Mouse (Mus musculus) urinary bladder, postnatal 14 days (tissue): ENCODE data around the gene Mindy2.

Source experiments
- DNase-seq: peaks from one replicate; pipeline ENCODE4 v3.0.0; 2021; ENCODE audit warnings: low spot score

Mindy2 gene

DNA sequence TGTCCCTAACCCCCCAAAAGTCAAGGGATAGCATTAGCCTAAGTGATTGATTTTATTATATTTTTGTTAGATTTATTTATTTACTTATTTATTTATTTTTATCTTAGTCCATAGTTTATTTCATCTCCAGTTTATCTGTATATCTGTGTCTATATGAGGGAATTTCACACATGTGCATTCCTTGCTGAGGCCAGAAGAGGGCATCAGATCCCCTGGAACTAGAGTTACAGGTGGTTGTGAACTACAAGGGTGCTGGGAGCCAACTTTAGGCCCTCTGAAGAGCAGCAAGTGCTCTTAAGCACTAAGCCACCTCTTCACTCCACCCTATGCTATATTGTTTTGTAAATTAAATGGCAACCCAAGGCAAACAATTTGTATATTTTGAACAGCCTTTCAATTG is 11.1 kb upstream of the Mindy2 start:
- no peak for DNase-seq

DNA sequence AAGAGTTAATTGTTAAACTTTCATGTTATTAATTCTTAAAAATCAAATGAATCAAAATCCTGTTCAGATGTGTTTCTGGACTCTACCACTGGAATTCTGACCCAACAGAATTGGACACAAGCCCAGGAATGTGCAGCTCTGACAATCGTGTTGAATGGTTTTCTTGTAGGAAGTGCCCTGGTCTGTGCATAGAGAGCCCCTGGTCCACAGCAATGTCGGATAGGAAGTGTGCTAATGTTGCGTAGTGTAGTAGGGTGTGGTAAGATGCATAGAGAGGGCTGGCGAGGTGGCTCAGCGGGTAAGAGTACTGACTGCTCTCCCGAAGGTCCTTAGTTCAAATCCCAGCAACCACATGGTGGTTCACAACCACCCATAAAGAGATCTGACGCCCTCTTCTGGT is 9.8 kb upstream of the Mindy2 start:
- no peak for DNase-seq

DNA sequence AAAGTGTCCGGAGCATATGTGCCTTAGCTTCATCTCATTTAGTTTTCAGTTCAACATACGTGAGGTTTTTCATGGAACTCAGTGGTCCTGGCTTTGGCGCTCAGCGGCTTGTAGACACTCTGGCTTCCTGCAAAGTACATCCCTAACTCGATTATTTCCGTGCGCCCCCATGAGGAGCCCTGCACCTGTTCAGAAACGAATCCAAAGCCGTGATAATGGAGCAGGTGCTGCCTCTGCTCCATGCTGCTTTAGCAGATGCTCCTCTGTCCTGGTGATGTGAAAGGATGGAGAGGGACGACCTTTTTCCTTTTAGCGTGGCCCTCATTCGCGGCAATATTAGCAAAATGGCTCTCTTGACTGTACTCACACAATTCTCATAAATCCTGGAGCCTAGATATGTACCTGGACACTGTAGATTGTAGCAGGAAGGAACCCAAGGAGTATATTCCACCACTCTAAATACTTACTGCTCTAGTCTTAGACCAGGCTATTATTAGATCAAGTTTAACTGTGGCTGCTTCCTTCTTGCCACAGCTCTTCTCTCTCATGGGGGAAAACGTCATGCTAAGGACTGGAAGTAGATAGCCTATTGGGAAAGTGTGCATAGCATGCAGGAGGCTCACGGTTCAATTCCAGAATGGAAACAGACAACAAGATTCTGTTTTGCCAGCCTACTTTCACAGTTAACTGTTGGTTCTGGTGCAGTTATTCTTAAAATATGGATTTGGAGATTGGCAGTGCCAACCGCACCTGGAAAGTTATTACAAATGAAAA is 8.6 kb upstream of the Mindy2 start:
- no peak for DNase-seq

DNA sequence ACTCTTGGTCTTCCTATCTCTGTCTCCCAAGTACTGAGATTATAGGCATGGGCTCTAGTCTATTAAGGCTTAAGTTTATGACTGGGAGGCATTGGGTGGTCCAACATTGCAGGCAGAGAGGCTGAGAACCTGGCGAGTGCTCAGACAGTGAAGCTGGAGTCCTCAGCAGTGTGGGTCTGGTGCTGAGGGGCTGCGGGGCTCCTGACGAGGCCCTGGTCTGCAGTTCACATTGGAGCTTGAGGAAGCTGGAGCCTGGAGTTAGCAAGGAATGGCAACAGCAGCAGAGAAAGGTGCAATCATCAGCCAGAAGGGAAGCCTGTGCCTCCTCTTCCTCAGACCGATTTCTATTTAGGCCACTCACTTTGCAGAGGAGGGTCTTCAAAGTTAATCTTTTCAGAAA is 7.9 kb upstream of the Mindy2 start:
- DNase-seq: no peak

DNA sequence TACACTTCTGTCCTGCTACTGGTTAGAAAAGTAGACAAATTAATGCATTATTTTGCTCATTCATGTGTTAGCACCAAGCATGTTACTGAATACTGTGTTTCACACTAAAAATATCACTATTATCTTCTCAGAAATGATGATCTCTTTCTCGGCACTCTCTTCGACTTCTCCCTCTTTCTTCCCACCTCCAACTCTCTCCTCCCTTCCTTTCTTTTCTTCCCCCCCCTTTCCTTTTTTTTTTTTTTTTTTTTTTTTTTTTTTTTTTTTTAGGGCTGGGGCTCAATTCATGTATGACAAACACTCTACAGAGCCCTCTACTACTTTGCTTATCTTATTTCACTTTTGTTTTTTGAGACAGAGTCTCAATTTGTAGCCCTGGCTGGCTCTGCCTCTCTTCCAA is 1.3 kb upstream of the Mindy2 start:
- no peak for DNase-seq

DNA sequence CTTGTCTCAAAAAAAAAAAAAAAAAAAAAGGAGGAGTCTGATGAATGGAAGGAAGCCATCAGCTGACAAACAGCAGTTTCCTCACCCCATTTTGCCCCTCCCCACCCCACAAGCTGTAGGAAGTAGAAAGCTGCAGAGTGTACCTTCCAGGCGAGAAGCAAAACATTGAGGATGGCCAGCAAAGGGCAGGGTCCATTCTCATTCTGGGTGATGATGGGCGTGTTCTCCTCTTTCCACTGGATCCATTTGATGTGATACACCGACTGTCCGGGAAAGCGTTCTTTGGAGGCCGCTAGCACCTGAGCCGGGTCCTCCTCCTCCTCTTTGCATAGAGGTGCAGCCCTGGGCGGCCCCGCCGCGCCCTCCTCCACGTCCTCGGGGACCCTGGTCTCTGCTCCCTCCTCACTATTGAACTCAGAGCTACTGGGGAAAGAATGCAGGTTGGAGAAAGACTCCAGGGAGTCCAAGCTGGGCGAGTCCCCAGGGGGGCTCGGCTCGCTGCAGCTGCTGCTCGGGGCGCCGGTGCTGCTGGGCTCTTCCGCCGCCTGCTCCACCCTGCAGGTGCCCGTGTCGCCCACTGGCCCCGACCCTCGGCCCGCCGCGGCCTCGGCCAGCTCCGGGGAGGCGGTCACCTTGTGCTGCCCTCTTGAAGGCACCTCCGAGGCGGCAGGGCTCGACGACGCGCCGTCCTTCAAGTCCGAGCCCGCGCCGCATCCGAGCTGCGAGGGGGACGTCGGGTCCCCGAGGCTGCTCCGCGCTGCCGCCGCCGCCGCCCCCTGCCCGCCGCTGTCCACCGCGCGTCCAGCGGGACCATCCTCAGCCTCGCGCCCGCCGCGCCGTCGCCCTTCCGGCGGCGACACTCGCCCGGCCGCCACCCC is 605 bp downstream of the Mindy2 start, which contains the start of gene Gm10642:
Gene Gm10642 (plus strand): TSS at position 122 of the 878 bp plus-strand sequence.
- peak; percentile 58 for DNase-seq

DNA sequence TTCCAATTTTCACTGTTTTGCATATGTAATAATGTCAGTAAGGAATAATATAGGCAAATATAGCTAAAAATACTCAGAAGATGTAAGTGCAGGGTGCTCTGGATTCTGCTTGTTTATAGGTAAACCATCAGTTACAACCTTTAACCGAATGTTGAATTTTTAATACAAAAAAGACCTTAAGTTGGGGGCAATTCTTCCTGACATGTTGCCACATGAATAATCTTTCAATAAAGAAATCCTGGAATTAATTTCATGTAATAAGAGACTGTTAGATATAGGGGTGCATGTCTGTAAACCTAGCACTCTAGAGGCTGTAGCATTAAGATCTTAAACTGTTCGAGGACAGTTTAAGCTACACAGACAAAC is 1.2 kb downstream of the Mindy2 start:
- no peak for DNase-seq

DNA sequence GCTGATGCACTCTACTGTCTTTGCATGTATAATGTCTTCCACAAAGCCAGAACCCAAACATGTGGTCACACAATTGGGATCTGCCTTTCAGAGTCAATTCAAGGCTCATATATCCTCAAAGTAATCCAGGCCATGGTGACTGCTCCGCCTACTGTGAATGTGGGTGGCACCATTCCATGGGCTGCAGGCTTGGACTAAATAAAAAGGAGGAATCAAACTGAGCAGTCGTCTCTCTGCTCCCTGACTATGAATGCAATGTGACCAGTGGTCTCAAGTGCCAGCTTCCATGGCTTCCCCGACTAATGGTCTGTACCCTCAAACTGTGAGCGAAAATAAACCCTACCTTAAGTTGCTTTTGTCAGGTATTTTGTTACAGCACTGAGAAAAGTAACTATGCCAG is 2.5 kb downstream of the Mindy2 start:
- DNase-seq: no peak

DNA sequence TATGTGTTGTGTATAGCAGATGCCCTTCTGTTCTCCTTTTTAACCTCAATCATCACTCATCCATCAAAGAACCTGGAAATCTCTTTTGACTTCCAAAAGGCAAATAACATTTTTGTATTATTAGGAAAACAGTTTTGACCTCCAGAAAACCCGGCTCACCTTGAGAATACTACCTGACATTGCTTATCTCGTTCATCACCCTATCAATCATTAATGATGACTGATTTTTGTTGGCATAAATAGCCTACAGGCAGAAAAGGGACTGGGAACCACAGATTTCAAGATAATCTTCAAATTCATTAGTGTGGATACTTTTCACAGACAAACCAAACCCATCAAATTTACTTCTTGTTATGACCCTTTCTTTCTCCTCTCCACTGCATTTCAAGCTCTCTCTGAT is 3.1 kb downstream of the Mindy2 start:
- no peak for DNase-seq

DNA sequence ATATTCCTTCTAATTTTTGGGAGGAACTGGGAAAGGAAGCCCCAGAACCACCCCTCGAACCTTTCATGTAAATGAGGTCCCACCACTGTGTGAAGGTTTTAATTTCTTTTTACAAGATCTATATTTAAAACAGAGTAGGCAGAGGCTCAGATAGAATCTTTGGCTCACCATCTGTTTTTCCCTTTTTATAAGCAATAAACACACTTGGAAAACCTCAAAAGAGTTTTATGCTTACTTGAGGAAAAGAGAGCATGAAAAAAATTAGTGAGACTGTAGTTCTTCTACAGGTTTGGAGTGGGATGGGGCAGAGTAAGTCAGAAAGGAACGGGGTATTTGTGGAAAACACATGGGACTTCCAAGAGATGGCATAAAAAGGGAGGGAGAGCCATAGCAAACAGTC is 4.8 kb downstream of the Mindy2 start:
- no peak for DNase-seq

DNA sequence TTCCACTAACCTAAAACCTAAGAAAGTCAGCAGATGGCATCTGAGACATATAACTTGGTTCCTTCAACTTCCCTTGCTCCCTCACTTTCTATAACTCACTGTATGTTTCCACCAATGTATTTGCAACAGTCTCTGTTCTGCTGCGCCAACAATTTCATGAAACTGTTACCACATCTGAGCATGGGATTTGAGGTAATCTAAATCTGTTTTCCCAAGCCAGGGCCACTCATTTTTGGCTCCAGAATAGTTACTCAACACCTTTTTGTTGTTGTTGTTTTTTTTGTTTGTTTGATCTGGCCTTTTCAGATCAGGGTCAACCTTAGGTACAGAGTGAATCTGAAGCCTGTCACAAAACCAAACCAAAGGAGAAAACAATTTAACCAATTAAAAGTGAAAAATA is 6.0 kb downstream of the Mindy2 start:
- DNase-seq: no peak

DNA sequence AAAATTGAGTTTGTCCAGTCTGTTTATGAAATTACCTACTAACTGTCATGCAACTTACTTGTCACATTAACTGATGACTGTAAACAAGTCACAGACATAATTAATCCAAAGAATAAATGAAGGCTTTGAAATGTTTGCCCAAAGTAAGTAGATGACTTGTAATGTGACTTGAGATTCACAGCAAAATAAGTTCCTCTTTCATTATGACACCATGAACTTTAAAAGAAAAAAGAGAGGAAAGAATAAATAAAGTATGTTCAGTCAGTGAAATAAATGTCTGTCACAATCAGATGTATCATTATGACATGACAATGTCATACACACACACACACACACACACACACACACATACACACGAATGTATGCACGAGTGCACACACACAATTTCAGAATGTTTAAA is 6.7 kb downstream of the Mindy2 start:
- no peak for DNase-seq

DNA sequence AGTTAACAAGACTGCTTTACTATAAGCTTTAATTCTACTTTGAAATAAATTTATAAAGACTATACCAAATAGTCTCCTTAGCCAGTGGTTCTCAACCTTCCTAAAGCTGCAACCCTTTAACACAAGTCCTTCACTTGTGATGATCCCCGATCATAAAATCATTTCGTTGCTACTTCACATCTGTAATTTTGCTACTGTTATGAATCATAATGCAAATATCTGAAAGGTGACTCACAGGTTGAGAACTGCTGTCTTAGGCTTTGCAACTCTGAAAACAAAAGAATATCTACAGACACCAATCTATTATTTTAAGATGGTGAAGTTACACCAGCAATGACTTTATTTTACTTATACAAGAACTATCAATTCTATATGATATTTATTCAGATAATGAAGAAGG is 20.2 kb downstream of the Mindy2 start:
- no peak for DNase-seq

DNA sequence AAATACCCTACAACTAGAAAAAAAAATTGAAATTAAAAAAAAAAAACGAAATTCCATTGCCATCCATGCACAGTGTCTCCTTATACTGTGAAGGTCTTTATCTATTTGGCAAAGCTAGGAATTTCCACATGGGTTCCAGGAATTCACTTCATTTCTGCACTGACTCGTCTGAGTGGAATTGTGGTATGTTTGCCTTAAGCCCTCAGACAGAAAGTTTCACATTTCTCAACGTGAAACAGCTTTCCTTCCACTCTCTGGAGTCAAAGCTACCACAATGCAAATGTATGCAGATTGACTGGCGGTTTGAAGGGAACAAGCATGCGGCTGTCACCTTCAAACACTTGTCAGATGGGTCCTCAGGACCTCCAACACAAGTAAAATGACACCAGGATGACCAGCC is 25.3 kb downstream of the Mindy2 start:
- no peak for DNase-seq

DNA sequence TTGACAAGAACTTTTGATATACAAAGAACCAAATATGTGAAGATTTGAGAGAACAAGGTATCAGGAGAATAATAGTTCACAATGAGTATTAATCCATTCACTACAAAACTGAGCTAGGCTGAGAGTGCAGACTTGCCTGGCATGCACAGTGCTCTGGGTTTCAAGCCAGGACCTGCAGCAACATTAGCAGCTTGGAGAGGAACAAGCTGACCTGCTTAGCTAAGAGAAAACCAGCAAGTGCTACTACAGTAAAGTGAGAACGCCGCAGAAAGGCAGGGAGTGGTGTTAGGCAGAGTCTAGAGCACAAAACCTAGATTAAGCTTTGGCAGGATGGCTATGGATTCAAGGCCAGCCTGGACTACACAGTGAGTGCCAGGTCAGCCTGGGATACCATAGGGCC is 27.3 kb downstream of the Mindy2 start:
- peak; percentile 18 for DNase-seq

DNA sequence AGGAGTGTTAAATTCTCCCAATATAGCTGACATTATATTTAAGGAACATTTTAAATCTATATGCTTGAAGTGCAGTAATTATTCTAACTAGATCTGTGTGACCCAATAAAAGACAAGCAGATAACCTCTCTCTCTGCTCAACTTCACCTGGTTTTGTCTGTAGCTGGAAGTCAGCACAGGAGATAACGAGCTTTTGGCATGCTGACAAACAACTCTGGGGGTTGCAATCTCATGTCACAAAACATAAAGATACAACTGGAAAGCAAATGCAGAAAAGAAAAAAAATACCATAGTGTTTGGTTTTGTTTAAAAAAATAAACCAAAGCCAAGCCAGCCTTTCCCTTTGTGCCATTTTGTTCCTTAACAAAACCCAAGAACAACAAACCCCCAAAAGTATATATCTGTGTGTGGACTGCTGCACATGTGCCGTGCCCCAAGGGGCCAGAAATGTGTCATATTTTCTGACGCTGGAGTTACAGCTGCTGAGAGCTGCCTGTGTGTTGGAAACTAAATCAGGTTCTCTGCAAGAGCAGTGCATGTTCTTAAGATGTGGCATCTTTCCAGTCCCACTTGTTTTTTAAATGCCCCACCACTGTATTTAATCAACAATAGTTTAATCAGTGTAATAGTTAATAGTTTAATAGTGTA is 45.8 kb downstream of the Mindy2 start:
- DNase-seq: no peak

DNA sequence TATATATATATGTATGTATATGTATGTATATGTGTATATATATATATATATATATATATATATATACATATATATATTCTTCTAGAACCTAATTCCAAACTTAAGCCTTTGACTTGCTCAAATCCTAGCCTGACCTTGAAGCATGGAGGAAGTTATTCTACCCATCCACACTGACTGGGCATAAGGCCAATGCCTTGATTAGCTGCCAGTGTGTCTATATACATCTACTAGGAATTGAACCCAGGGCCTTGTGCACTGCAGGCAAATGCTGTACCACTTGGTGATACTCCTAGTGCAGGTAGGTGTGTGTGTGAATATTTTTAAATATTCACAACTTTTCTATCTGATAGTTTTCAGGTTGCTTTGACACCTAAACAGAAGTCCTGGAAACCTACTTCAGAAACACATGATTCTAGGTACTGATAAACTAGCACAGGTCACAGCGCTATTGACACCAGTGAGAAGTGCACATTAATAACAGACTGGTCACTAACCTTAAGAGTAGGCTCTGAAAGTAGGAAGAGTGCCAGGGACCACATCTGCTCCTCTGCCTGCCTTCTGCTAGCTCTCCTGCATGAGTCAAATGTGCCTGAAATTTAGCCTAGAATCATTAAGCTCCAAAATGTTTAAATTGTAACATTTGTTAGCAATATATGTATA is 54.7 kb downstream of the Mindy2 start:
- DNase-seq: no peak

DNA sequence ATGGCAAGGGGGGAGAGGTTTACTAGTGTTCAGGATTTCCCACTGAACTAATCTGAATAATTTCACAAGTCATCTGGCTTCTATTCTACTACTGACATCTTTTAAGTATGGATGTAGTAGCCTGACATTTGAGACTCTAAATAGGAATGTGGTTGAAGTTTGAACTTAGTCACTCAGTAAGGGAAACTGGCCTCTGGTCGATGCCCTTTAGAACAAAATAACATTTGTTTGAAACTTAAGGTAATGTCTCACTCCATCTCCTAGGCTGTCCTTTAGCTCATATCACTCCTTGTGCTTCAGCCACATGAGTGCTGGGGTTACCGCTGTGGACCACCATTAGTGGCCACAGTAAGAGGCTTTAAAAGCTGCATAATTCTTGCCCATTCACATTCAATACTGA is 58.7 kb downstream of the Mindy2 start:
- no peak for DNase-seq

DNA sequence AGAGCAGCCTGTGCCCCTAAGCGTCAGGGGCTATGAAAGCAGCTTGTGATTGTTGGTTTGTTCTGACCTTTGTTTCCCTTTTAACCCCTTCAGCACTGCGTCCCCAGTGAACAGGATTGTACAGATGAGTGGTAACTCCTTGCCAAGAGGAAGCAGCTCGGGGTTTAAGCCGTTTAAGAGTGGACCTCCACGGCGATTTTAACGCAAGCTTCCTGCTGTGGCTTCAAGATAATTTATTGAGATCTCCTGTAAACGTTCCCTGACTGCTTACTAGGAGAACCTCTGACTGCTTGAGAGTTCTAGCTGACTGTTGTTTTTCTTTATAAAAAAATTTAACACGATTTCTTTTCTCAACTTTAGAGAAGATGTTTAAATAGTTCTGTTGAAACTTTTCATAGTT is 65.5 kb downstream of the Mindy2 start:
- no peak for DNase-seq

DNA sequence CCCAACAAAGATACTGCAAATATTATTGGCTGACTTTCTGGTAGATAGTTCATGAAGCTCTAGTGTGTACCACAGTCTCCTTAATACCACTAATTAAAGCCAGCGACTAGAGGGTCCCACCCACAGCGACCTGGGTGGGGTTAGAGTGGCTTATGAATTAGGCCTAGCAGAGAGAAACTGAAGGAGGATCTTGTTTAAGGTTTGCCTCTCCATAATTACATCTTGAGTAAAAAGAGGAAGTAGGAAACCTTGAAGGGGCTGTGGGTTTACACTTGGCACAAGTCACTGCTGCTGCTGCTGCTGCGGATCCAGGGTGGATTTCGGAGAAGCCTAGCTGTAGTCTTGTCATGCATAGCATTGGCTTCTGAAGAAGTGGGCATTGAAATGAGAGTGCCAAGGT is 66.2 kb downstream of the Mindy2 start:
- no peak for DNase-seq

DNA sequence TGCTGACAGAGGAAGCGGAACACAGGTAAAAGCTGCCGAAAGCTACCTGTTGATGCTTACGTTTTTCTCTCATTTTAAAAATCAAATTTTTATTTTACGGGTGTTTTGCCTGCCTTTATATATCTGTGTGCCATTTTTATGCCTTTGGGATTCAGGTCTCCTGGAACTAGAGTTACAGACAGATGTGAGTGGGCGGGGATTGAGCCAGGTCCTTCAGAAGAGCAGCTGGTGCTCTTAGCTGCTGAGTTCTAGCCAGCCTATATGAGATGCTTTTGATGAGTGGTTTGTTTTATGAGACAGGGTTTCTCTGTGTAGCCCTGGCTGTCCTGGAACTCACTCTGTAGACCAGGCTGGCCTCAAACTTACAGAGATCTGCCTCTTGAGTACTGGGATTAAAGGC is 69.8 kb downstream of the Mindy2 start:
- no peak for DNase-seq

DNA sequence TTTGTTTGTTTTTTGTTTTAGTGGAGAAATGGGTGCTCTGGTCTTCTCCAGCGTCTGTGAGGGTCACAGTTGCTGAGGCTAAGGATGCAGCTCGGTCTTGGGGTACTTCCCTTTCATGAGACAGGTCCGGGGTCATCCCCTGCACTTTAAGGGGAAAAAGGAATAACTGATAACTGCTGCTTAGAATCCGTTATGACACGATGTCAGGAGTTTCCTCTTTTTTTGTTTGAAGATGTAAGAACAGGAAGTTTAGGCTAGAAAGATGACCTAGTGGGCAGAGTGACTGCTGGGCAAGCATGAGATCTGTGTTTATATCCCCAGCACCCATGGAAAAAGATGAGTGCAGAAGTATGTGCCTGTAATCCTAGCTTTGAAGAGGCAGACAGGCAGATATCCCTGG is 71.8 kb downstream of the Mindy2 start:
- no peak for DNase-seq

DNA sequence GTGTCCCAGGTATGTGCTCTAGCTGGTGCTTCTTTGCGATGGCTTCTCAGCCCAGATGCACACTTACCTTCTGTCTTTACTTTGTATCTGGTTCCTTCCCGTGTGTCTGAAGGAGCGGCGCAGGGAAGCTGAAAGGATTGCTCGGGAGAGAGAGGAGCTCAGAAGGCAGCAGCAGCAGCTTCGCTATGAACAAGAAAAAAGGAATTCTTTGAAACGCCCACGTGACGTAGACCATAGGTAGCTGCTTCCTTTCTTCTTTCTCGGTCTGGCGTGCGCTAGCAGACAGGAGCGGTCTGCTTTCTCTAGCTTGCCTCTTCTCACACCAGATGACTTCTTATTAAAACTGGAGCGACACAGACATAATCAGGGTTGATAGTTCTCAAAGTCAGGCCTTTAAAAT is 72.3 kb downstream of the Mindy2 start:
- no peak for DNase-seq
